Mouse (Mus musculus) midbrain, embryonic 10.5 days (tissue): ENCODE measurements around the gene Ric8a. TPM values are rescaled to one million over a fixed set of nuclear protein-coding genes. Genes with fewer than 3 reads are reported as not detected.

Experiments used
- DNase-seq: peaks from one replicate; pipeline ENCODE4 v3.0.0-alpha.2; 2017; ENCODE audit warnings: low spot score
- H3K27ac ChIP-seq: fragments of 300-500 bp; sonication (generic); replicated peaks from 2 replicates; pipeline ENCODE4 v1.5.1; 2016; ENCODE audit warnings: mild to moderate bottlenecking
- H3K27me3 ChIP-seq: fragments of 300-500 bp; sonication (generic); 2 replicates; pipeline ENCODE4 v1.6.1; 2016; ENCODE audit warnings: low read depth, mild to moderate bottlenecking; ENCODE audit not compliant: poor library complexity, severe bottlenecking
- H3K36me3 ChIP-seq: fragments of 300-500 bp; sonication (generic); 2 replicates; pipeline ENCODE4 v1.6.1; 2016; ENCODE audit warnings: mild to moderate bottlenecking, moderate library complexity
- H3K4me1 ChIP-seq: fragments of 300-500 bp; sonication (generic); 2 replicates; pipeline ENCODE4 v1.6.1; 2016
- H3K4me3 ChIP-seq: fragments of 300-500 bp; sonication (generic); 2 replicates; pipeline ENCODE4 v1.5.1; 2016; ENCODE audit warnings: mild to moderate bottlenecking, moderate library complexity
- H3K9me3 ChIP-seq: fragments of 300-500 bp; sonication (generic); replicated peaks from 2 replicates; pipeline ENCODE4 v1.6.1; 2016; ENCODE audit warnings: mild to moderate bottlenecking
- WGBS: fragments of 180-500 bp; shearing (Covaris S2); methylation state at CpG from one replicate; pipeline ENCODE4 v1.1.7; 2016; 5-methylcytosine and 5-hydroxymethylcytosine counted together
- polyA plus RNA-seq: library from polyadenylated mRNA; unstranded; fragments of >200 nt; fragmentation: Nextera tagmentation; extraction: Ambion mirVana; gene quantifications from 2 replicates; pipeline ENCODE4 v1.2.1, GENCODE M21; 2016

The Ric8a gene
- polyA plus RNA-seq, 1 experiment from 2014 or later = 54.3 TPM

- WGBS = 78% methylated on average over 15 of the region's 15 CpGs
- no peak for DNase-seq
- Histone ChIP-seq H3K4me3 (no peak overlapping the region), H3K27me3 (no peaks in the 10 kb centered on the region), H3K36me3 (peaks cover 25% of the 10 kb centered on the region), H3K9me3 (no peaks in the 10 kb centered on the region), H3K4me1 (no peaks in the 10 kb centered on the region; the same call in 1 of the 2 replicates), H3K27ac (no peak overlapping the region)
These were observed 45.5 kb downstream of the Ric8a start for GRCm38 (mm10) chr7:140902036-140902875.

DNA sequence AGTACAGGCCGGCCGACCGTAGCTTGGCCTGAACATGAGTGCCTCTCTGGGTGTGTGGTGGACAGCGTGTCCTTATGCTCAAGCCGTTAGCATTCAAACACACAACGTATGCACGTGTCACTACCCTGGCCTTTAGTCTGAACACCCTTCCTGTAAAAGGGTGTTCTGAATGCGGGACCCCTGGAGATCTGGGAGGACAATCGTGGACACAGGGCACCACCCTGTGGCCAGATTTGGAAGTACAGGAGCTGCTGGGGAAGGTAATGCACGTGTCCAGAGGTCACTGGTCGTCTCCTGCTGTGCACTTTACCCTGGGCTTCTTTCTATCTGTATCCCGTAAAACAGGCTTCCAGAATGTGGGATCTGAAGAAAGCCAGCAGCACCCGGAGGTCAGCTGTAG, 46.5 kb downstream of the Ric8a start:
- Histone ChIP-seq H3K9me3 (no peaks in the 10 kb centered on the region), H3K4me3 (no peak overlapping the region), H3K27ac (no peak overlapping the region), H3K27me3 (no peaks in the 10 kb centered on the region), H3K36me3 (peaks cover 15% of the 10 kb centered on the region), H3K4me1 (no peaks in the 10 kb centered on the region; the same call in none of the 2 replicates)
- peak; percentile 76 for DNase-seq
- 25% methylated on average over 13 of the region's 13 CpGs for WGBS

GRCm38 (mm10) chr7:140905642-140906081, 48.9 kb downstream of the Ric8a start:
- H3K9me3 ChIP-seq = no peaks in the 10 kb centered on the region
- peaks cover 3% of the 10 kb centered on the region; the same call in 1 of the 2 replicates for H3K27me3 ChIP-seq
- WGBS = 95% methylated on average over 2 of the region's 2 CpGs
- H3K4me3 ChIP-seq = no peak overlapping the region
- H3K4me1 ChIP-seq = peaks cover 11% of the 10 kb centered on the region
- no peak overlapping the region for H3K27ac ChIP-seq
- H3K36me3 ChIP-seq = no peaks in the 10 kb centered on the region
- DNase-seq = no peak

DNA sequence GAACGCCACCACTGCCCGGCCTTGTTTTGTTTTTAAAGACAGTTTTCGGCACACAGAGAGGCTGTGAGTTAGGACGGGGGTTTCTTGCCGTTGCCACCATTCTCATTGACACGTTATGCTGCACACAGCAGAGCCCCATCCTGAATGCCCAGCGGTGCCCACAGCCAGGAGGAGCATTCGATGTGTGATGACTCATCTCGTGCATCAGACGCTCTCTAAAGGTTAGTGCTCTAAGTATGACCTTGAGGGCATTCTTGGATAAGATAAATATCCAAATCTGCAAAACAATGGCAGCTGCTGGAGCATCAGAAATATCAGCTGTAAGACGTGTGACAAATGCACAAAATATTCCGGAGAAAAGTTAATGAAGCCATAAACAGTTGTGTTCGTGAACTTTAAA, 50.4 kb downstream of the Ric8a start:
- H3K9me3 ChIP-seq = no peaks in the 10 kb centered on the region
- 91% methylated on average over 13 of the region's 13 CpGs for WGBS
- H3K27me3 ChIP-seq = peaks cover 3% of the 10 kb centered on the region; the same call in 1 of the 2 replicates
- H3K36me3 ChIP-seq = no peaks in the 10 kb centered on the region
- H3K4me1 ChIP-seq = peaks cover 11% of the 10 kb centered on the region
- no peak for DNase-seq
- no peak overlapping the region for H3K27ac ChIP-seq
- no peak overlapping the region for H3K4me3 ChIP-seq

GRCm38 (mm10) chr7:140907697-140908096, 50.9 kb downstream of the Ric8a start:
- DNase-seq = no peak
- no peak overlapping the region for H3K27ac ChIP-seq
- peaks cover 3% of the 10 kb centered on the region for H3K27me3 ChIP-seq
- no peaks in the 10 kb centered on the region for H3K36me3 ChIP-seq
- H3K4me1 ChIP-seq = peaks cover 11% of the 10 kb centered on the region
- WGBS = 83% methylated on average over 7 of the region's 7 CpGs
- H3K9me3 ChIP-seq = no peaks in the 10 kb centered on the region
- H3K4me3 ChIP-seq = no peak overlapping the region

DNA sequence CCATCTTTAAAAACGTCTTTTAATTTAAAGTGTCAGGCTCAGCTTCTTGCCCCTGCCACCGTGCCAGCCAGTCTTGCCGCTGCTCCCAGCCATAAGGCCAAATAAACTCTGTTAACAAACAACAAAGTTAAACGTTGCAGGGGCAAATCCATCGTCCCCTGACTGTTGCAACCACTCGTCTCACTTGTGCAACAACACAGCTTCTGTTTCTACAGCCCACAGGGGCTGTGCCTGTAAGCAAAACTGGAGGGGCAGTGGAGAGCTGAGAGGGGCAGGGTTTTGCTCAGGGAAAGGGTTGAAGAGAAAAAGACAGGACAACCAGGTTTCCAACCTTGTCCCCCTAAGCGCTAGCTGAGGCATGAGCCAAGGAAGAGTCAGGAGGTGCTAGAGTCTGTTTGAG, 51.4 kb downstream of the Ric8a start:
- H3K36me3 ChIP-seq = no peaks in the 10 kb centered on the region
- peaks cover 3% of the 10 kb centered on the region for H3K27me3 ChIP-seq
- H3K27ac ChIP-seq = no peak overlapping the region
- no peaks in the 10 kb centered on the region for H3K9me3 ChIP-seq
- no peak for DNase-seq
- WGBS = 54% methylated on average over 7 of the region's 7 CpGs
- H3K4me3 ChIP-seq = no peak overlapping the region
- H3K4me1 ChIP-seq = peaks cover 11% of the 10 kb centered on the region

- Histone ChIP-seq H3K9me3 (no peaks in the 10 kb centered on the region), H3K4me1 (peaks cover 11% of the 10 kb centered on the region), H3K4me3 (peak overlapping the region; percentile 56), H3K27me3 (peaks cover 3% of the 10 kb centered on the region), H3K36me3 (no peaks in the 10 kb centered on the region), H3K27ac (peak overlapping the region; percentile 59; the same call in 1 of the 2 replicates)
- 2% methylated on average over 19 of the region's 19 CpGs for WGBS
- DNase-seq = peak; percentile 83
These were observed 51.9 kb downstream of the Ric8a start for GRCm38 (mm10) chr7:140908634-140909107.

DNA sequence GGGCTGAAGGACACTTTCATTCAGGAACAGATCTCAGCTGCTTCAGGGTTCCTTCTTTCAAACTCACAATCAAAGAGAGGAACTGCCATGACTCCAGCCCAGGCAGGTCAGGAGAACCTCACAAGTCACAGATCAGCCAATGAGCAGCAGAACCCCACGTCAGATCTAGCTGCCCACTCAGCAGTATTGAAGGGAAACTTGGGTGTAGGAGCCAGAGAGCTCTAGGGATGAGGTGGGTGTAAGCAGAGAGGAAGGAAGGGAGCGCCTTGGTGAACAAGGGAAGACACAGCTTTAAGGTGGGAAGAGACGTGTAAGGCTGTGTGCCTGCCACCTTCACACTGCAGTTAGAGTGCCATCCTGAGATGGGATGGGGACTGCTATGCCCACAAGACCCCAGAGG, 55.5 kb downstream of the Ric8a start:
- no peaks in the 10 kb centered on the region for H3K9me3 ChIP-seq
- no peak for DNase-seq
- no peaks in the 10 kb centered on the region for H3K36me3 ChIP-seq
- H3K4me1 ChIP-seq = peaks cover 11% of the 10 kb centered on the region
- no peak overlapping the region for H3K27ac ChIP-seq
- peaks cover 3% of the 10 kb centered on the region for H3K27me3 ChIP-seq
- 74% methylated on average over 3 of the region's 3 CpGs for WGBS
- H3K4me3 ChIP-seq = no peak overlapping the region

DNA sequence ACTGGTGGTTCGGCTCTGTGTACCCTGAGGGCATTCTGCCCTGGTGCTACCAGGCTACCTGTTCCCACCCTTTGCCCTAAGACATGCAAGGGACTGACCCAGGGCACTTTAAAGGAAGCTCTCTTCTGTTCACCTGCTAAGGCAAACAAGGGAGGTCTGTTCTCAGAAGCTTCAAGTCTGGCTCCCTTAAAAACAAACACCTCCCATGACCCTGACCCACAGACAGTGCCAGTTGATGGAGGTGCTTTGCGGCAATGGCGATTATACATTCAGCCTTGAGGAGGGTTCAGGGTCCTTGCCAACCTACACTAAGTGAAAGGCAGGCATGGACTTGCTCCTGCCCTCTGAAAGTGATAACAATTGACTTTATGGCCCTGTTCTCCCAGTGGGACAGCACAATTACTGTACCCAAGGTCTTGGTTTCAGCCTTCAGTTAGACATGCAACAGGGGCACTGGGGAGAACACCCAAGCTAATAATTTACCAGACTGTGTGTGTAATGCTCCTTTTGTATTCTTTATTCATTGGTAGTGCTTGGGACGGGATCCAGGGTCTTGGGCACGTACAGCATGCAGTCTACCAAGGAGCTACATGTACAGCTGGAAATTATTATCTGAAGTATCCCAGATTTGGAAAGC, 56.2 kb downstream of the Ric8a start:
- H3K27ac ChIP-seq = no peak overlapping the region
- H3K9me3 ChIP-seq = no peaks in the 10 kb centered on the region
- no peak for DNase-seq
- peaks cover 11% of the 10 kb centered on the region for H3K4me1 ChIP-seq
- H3K27me3 ChIP-seq = peaks cover 10% of the 10 kb centered on the region
- H3K36me3 ChIP-seq = no peaks in the 10 kb centered on the region
- no peak overlapping the region for H3K4me3 ChIP-seq
- WGBS = 83% methylated on average over 5 of the region's 5 CpGs

Other genes with a start within 250 kb of the Ric8a start
- gene Olfr61, start 228.0 kb upstream of the Ric8a start, polyA plus RNA-seq = not detected in 2 replicates
- not detected in 2 replicates for gene Olfr53, start 210.5 kb upstream of the Ric8a start, polyA plus RNA-seq
- not detected in 2 replicates for gene Olfr539, start 197.0 kb upstream of the Ric8a start, polyA plus RNA-seq
- gene Olfr45, start 175.0 kb upstream of the Ric8a start, polyA plus RNA-seq = not detected in 2 replicates
- not detected in 2 replicates for gene Olfr541, start 159.7 kb upstream of the Ric8a start, polyA plus RNA-seq
- gene Cyp2e1, start 93.2 kb upstream of the Ric8a start, polyA plus RNA-seq = not detected in 2 replicates
- gene Syce1, start 69.1 kb upstream of the Ric8a start, polyA plus RNA-seq = 0.12 TPM in 1 of 2 replicates, not detected in the other
- 3.0 and 5.6 TPM in 2 replicates for gene Zfp941, start 34.8 kb upstream of the Ric8a start, polyA plus RNA-seq
- gene Urah, start 21.9 kb upstream of the Ric8a start, polyA plus RNA-seq = 0.39 and 0.55 TPM in 2 replicates
- not detected in 2 replicates for gene Scgb1c1, start 11.4 kb upstream of the Ric8a start, polyA plus RNA-seq
- gene Odf3, start 9.2 kb upstream of the Ric8a start, polyA plus RNA-seq = not detected in 2 replicates
- gene Gm45785, start 626 bp upstream of the Ric8a start, polyA plus RNA-seq = not detected in 2 replicates
- gene Bet1l, start 620 bp downstream of the Ric8a start, polyA plus RNA-seq = 20.1 and 25.9 TPM in 2 replicates
- gene Psmd13, start 25.0 kb downstream of the Ric8a start, polyA plus RNA-seq = 343 and 348 TPM in 2 replicates
- 29.2 and 31.8 TPM in 2 replicates for gene Sirt3, start 25.4 kb downstream of the Ric8a start, polyA plus RNA-seq
- not detected in 2 replicates for gene Cox8b, start 43.5 kb downstream of the Ric8a start, polyA plus RNA-seq
- gene Nlrp6, start 63.9 kb downstream of the Ric8a start, polyA plus RNA-seq = 0.05 and 0.07 TPM in 2 replicates
- gene Pgghg, start 84.4 kb downstream of the Ric8a start, polyA plus RNA-seq = 15.4 and 17.1 TPM in 2 replicates
- gene Ifitm5, start 93.3 kb downstream of the Ric8a start, polyA plus RNA-seq = 1.2 and 1.3 TPM in 2 replicates
- gene Gm45717, start 99.0 kb downstream of the Ric8a start, polyA plus RNA-seq = 0.42 TPM in 1 of 2 replicates, not detected in the other
- gene Ifitm2, start 99.0 kb downstream of the Ric8a start, polyA plus RNA-seq = 305 and 352 TPM in 2 replicates
- 6.3 and 8.4 TPM in 2 replicates for gene Ifitm1, start 110.3 kb downstream of the Ric8a start, polyA plus RNA-seq
- 13.7 and 16.8 TPM in 2 replicates for gene Ifitm3, start 153.8 kb downstream of the Ric8a start, polyA plus RNA-seq
- gene Ifitm6, start 161.0 kb downstream of the Ric8a start, polyA plus RNA-seq = 0.21 TPM in 1 of 2 replicates, not detected in the other
- gene Gm17387, start 172.2 kb downstream of the Ric8a start, polyA plus RNA-seq = not detected in 2 replicates
- 26.8 and 29.4 TPM in 2 replicates for gene B4galnt4, start 204.1 kb downstream of the Ric8a start, polyA plus RNA-seq
- gene Pkp3, start 221.3 kb downstream of the Ric8a start, polyA plus RNA-seq = 1.8 and 2.0 TPM in 2 replicates
- 2.3 and 2.5 TPM in 2 replicates for gene Sigirr, start 243.6 kb downstream of the Ric8a start, polyA plus RNA-seq